Comparison of ENCODE assay signal across 25 mouse cellular contexts in the genomic region with DNA sequence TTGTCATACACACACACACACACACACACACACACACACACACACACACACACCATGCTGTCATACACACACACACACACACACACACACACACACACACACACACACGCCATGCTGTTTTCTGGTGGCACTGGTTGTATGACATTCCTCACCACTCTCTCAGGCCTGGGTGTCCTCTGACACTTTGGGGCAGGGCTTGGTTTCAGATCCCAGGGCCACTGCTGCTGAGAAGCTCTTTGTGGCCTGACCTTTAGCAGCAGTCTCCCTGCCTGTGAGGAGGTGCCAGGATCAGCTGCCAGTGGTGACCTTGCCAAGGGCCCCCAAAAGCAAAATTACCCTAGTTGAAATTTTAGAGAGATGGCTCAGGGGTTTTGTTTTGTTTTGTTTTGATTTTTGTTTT. TPM values are rescaled to one million over a fixed set of nuclear protein-coding genes. Genes with fewer than 3 reads are reported as not detected.
"Had no signal": no experiment of that assay in that cellular context is flagged by ENCODE, and none has a peak within 500 bp of the region (broad histone marks: within the 10 kb centered on the region; RNA-seq: fewer than 3 reads in every experiment).

No protein-coding gene starts in this region.

- H3K9me3 ChIP-seq: liver, embryonic 13.5 days; megakaryocyte, embryonic 14.5 days; midbrain, embryonic 10.5 days; midbrain, embryonic 13.5 days had no signal

- H3K4me3 ChIP-seq: left cerebral cortex, adult 2 months; liver, embryonic 13.5 days; megakaryocyte, embryonic 14.5 days; midbrain, embryonic 10.5 days; midbrain, embryonic 13.5 days had no signal

- H3K27ac ChIP-seq: kidney, postnatal 0 days; left cerebral cortex, adult 2 months; liver, embryonic 13.5 days; midbrain, embryonic 10.5 days; midbrain, embryonic 13.5 days had no signal

- H3K27me3 ChIP-seq: liver, embryonic 13.5 days; midbrain, embryonic 13.5 days had no signal

- ATAC-seq: midbrain, embryonic 13.5 days had no signal

- DNase-seq: kidney, adult 2 months; kidney, postnatal 36 days; layer of hippocampus, postnatal 36 days; liver, embryonic 13.5 days; thymus, postnatal 25 days had no signal

- H3K9ac ChIP-seq: liver, embryonic 13.5 days; midbrain, embryonic 13.5 days had no signal

- H3K36me3 ChIP-seq: liver, embryonic 13.5 days; midbrain, embryonic 10.5 days; midbrain, embryonic 13.5 days had no signal

- H3K4me2 ChIP-seq: liver, embryonic 13.5 days; midbrain, embryonic 13.5 days had no signal

- H3K4me1 ChIP-seq: liver, embryonic 13.5 days had no signal

RNA-seq across cellular contexts. Expression of a gene that starts 5.2 kb away (rescaled TPM):
- polyA plus RNA-seq: small intestine, adult 2 months had no signal

RNA-seq across cellular contexts. Expression of a gene that starts 27.6 kb away (rescaled TPM):
- total RNA-seq: layer of hippocampus, adult 8-10 months; layer of hippocampus, postnatal 10 days; layer of hippocampus, postnatal 36 days; left cerebral cortex, postnatal 10 days; liver, adult 2 months had no signal
- polyA plus RNA-seq: kidney, adult 2 months; kidney, embryonic 14.5 days; kidney, postnatal 0 days; limb, embryonic 11.5 days; limb, embryonic 14.5 days; liver, adult 2 months; liver, embryonic 13.5 days; liver, embryonic 16.5 days; lung, adult 2 months; lung, embryonic 16.5 days; midbrain, embryonic 10.5 days; neural tube, embryonic 11.5 days; small intestine, adult 2 months; spleen, adult 2 months; stomach, embryonic 16.5 days; thymus, postnatal 0 days had no signal
